Mouse (Mus musculus): ENCODE data around the gene Tbx2.

Tbx2 gene

DNA sequence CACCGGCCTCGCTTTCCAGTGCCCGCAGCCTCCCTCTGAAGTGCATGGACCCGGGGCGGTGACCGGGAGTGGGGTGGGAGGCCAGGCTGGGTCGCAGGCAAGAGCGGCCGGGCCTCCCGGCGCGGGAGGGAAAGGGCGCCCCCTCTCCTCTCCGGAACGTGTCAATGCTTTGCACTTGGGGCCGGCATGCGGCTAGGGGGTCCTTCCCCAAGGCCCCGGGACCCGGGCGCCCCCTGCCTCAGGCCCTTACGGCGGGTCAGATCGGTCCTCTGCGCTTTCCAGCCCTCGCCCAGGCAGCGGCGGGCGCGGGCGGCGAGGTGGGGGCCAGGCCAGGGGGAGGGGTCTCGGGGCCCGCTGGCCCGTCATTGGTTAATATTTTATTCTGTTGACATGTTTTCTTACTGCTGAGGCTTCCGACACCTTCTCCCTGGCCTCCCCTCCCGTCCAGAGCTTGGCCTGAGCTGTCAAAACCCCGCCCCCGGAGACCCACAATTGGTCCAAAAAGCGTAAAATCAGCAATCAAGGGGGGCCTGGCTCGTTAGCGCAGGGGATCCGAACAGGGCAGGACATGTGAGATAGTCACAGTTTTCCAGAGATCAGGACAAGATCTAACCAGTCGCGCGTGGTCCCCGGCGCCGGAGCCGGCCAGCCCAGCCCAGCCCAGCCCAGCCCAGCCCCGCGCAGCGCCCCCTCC is at the start of gene Tbx2:
Tbx2 (plus strand) TSS at position 321 of the 694 bp plus-strand sequence.
- DNase-seq, result peak; percentile 27 to 29

DNA sequence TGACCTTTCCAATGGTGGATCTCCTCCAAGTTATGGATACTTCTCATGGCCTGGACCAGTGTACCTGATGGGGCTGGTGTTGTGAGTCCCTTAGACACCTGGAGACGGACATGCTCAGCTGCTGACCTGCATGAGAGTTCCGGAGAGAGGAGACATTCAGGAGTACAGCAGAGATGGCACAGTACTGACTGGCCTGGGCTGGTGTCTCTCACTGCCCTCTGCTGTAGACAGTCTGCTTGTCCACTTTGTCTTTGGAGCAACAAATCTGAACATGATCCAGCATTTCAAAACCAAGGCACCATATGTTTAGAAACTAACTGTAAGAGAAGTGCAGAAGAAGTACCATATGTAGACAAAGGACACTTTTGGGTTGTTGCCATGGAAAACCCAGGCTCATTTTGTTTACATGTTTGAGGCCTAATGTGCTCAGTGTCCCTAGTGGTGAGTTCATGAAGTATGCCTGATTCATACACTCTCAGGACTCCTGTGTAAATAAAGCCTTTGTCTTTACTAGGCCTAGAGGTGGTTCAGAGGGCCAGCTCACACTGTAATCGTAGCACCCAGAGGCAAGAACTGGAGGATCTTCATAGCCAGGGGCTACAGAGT is 46.1 kb upstream of the Tbx2 start:
- no peak for DNase-seq

DNA sequence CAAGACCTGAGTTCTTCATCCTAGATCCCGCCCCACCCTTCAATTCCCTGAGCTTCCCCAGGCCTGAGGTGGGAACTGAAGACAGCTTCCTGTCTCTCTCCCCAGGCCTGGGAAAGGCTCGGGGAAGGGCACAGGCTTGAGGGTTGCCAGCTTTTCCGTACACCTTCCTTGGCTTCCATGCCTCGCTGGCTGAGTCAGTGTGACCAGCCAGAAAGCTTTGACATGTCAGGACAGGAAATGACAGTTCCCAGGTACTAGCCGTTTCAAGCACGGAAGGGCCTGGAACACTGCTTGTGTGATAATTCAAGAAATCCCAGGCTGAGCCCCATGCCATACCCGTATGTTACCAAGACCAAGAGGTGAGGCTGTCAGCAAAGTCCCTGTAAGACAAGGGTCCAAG is 42.6 kb upstream of the Tbx2 start:
- DNase-seq, result no peak

DNA sequence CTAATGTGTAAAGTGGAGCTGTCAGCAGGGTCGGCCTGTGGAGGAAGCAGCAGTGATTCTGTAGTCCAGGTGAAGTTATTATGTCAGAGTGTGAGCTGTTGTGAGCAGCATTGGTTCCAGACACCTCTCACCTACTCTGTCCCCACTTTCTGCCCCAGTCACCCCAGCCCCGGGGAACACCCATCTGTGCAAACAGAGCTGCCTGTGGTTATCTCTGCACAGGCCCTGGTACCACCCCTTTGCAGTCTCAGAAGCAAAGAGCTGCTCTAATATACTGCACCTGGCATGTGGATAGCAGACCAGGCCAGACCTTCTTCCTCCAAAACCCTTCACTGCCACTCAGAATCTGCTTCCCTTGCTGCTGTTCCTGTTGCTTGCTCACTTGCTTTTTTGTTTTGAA is 42.1 kb upstream of the Tbx2 start:
- no peak for DNase-seq

DNA sequence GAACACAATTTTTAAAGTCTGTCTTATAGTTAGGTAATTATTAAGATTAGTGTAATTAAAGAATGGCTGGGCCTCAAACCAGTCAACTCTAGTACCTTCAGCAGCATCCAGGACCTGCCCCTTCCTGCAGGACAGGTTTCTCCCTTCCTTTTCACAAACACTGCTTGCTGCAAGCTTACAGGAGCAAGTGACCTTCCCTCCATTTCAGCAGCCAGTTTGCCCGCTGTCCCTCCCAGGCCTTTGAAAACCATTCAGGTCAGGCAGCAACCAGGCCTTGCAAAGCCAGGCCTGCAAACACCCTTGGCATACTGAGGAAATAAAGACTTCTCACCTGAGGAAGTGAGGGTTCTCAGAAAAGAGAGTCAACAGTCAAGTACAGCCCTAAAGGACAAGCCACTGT is 41.1 kb upstream of the Tbx2 start:
- no peak for DNase-seq

DNA sequence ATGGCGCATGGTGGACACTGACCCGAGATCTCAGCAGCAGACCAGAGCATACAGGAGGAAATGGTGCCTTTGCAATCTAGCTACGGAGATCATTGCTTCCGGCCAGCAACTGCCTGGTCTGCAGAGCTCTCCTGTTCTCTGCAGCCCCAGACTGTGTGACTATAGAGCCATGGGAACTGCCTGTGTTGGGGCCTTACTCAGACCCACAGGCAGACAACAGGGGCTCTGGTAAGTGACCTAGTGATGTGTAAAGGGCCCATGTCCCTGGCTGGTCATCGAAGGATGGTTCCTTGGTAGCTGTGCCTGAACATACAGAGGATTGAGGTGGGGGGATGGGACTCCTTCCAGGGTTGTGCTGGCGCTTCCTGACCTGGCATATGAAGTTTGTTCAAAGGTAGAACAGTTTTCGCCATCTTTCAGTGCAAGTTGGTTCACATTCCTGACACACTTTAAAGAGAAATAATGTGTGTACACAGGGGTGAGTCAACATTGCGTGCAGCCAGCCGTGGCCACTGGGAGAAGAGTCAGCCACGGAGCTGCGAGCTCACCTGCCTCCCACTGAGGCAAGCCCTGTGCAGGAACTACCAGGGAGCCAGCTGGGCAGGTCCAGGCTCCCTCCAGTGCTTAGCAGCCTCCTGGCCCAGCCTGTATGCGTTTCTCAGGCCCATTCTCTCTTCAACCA is 39.7 kb upstream of the Tbx2 start:
- no peak for DNase-seq

DNA sequence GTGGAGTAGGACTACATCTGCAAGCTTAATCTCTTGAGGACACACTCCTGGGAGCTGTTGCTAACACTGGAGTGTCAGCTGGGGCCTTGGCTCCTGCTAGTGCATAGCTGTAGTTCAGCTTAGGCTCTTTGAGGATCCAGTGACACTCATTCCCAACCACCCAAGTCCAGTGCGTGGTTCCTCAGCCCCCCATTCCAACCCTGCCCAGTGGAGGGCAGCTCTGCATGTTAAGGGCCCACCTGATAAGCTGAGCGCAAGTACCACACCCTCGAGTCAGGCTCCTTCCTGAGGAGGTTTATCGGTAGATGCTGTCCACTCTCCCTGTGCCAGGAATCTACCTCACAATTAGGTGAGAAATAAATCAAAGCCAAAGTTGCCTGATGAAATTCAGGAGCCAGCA is 32.9 kb upstream of the Tbx2 start:
- DNase-seq, result no peak

DNA sequence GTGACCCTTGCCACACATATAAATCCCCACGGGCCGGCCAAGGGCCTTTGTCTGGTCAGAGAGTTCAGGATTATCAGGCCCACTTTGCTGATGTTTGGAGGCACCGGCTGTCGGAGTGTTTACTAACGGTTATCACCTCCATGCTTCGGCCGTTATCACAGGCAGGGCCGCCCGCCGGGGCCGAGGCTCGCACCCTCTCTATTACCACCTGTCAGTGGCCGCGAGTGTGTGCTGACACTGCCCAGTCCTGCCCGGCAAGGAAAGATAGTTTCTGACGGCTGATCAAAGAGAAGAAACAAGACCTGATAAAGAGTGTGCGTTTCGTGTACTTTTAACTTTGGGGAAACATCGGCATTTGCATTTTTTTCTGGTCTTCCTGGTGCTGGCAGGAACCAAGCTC is 32.5 kb upstream of the Tbx2 start:
- no peak for DNase-seq

DNA sequence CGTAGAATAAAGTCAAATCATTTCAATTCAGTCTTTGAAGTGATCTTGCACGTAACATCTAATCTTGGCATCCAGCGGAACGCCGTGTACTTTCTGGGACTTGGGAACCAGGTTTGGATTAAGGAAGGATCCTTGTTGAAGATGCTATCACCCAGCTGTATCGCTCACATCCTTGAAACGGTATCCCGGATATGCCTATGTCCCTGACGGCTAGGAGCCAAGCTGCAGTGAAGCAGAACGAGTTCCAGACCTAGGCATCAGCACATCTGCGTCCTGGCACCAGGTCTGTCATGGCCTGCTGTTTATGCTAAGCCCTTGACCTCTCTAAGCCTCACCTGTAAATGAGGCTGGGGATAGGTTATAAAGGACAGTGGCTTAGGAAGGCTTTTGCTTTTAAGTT is 32.0 kb upstream of the Tbx2 start:
- no peak for DNase-seq

DNA sequence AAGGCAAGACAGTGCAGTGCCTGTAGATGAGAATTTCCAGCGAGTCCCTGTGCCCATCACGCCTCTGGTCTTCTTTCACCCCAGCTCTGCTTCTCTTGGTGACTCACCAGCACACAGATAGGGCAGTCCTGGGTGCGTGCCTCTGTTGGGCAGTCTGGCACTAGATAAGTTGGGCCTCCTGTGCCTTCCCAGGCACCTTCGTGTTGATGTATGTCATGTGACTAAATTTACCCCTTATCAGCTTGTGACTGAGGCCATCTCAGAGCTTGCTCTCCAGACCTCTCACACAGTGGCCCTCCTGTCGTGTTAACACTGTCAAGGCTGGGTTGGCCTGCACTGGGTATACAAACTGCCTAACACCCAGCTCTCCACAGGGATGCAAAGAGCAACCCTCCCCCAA is 28.3 kb upstream of the Tbx2 start:
- no peak for DNase-seq

DNA sequence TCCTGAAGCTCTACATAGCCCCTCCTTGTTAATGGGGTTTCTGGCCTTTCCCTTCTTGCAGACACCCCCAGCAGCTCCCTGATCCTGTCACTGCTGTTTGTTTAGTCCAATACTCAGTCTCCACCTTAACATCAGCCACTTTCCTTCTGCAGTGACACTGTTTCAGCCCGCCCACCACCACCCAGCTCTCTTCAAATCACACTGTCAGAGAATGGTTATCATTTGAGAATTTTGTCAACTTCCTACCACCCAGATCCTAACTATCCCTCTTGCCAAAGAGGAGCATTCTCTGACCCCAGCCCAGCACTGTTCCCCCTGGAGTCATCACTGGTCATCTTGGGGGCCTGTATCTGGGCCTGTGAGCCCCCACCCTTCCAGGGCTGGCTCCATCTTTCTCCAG is 26.6 kb upstream of the Tbx2 start:
- no peak for DNase-seq

DNA sequence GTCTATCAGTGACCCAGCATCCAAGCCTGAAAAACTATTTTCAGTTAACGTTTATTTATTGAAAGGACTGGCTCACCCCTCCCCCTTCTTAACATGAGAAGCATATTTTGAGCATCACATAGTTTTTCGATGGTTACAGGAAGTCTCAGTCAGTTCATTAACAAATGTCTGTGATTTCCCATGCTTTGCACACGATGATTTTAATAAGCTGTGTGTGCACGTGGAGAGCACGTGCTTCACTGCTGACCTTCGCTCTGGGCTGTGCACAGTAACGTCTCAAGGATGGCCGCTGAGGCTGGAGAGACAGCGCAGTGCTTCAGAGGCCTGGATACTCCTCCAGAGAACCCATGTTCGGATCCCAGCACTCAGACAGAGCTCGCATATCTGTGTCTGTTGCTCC is 25.0 kb upstream of the Tbx2 start:
- no peak for DNase-seq

DNA sequence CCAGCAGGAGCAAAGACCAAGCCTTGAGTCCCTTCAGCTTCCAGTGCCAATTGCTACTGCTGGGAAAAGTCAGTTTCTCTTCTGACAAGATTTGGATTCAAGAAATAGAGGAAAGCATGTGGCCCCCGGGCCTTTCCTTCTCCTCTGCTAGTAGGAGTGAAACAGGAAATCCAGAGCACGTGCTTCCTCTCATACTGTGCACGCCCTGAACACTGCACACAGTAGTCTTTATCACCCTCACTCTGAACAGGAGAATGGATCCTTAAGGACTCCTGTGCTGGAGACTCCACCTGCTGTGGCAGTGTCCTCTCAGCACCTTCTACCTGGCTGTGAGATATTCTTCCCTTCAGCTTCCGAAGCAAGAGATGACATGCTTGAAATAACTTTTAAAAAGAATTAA is 21.1 kb upstream of the Tbx2 start:
- no peak for DNase-seq

DNA sequence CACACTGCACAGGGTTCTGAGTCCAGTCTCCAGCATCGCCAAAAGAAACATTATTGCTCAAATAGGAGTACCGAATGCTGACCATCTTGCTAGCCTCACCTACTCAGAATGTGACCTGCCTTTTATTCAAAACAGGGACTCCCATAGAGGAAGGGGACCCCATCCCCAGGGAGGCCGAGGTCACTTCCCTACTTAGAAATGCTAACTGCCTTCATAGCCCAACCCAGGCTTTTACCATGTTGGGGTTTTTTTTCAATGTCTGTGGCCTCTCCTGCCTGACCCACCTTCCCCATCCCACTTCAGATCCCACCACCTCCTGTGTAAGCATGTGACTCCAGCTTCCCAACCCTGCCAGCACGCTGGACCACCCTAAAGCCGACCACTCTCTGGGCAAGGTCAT is 20.7 kb upstream of the Tbx2 start:
- peak in 1 of 2 experiments; percentile 12 for DNase-seq

DNA sequence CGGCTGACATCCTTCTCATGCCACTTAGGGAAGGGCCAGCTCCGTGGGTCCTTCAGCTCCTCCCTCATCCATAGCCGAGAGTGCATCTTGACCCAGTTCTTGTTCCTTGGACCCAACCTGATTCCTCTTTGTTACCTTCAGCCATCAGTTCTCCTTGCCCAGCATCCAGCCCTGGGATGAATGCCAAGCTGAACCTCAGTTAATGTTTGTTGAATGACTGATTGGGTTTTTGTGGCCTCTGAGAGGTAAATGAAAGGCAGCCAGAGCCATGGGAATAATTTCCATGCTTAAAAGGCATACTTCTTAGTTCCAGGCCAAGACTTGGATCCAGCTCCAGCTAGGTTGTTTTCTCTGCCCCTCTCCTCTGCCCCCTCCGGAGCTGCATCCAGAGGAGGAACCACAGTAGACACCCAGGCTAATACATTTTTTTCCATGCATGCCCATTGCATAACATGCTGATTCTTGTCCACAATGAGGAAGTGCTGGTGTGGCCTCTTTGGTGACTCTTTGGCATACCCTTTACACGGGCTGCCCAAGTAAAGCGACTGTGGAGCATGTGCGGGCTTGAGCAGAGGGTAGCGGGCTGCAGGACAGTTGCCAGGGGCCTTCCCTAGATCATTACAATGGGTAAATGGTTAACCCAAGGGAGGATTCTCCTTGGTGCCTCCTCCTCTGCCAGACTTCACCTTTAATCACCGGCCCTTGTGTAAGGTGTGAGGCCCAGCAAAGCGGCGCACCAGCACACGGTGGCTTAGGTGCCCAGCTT is 20.0 kb upstream of the Tbx2 start:
- DNase-seq, result no peak

DNA sequence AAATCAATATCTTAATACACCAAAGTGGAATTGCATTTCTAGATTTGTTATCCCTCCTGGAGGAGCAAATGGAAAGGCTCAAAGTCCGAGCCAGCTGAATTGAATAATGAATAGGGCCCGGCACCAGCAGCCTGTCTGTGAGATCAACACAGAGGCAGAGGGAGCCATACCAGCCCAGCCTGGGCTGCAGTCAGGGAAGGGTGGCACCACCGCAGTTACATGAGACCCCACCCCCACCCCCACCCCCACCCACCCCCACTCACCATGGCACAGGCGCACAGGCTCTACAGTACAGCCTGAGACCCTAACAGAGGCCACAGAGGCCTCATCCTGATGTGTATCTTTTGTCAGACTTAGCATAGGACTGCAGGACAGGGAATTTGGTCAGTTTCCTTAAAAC is 17.7 kb upstream of the Tbx2 start:
- DNase-seq, result no peak

DNA sequence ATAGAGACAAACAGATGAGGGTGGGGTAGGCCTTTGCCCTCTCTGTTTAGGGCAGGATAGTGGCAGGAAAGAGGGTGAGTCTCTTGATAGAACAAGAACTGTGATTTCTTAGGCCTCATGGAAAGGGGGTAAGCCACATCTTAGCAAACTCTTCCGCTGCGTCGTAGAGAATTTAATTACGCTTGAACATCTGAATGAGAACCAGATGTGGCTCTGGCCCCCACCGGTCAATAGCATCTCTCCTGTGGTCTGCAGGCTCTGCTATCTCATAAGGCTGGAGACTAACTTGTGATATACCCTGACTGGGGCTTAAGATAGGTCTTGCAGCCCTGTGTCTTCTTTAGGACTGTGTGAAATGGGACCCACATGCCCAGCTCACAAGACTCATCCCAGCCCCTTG is 15.9 kb upstream of the Tbx2 start:
- DNase-seq, result no peak

DNA sequence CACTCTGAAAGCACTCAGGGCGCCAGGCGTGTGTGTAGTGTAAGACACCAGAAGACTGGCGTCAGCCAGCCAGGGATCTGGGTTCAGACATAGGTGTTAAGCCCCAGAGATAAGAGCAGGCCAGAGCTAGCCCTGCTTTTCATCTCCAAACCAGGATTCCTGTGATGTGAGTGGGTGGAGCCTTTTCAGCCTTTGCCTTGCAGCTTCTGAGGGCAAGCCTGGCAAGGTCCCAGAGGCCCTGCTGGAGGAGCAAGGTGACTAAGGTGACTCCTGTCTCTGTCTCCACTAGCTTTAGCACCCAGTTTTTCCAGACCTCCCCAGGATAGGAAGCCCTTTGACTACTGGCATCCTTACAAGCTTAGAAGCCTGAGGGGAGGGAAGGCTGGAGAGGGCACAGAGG is 13.9 kb upstream of the Tbx2 start:
- DNase-seq, result no peak

DNA sequence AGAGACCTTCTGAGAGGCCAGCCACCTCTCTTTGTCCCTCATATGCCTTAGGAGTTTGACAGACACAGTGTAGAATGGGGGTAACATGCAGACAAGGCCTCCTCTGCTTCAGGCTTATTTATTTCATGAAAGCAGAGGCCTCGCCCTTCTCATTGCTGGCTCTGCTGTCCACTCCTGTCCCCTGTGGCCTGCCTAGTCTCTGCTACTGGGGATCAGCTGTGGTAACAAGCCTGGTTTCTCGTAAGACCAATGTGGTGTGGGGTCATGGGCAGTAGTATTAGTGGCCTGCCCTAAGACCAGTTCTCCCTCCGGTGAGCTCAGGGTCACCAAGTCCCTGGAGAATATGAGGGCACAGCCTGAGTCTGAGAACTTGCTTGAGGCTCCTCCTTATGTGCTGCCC is 11.4 kb upstream of the Tbx2 start:
- DNase-seq, result no peak

DNA sequence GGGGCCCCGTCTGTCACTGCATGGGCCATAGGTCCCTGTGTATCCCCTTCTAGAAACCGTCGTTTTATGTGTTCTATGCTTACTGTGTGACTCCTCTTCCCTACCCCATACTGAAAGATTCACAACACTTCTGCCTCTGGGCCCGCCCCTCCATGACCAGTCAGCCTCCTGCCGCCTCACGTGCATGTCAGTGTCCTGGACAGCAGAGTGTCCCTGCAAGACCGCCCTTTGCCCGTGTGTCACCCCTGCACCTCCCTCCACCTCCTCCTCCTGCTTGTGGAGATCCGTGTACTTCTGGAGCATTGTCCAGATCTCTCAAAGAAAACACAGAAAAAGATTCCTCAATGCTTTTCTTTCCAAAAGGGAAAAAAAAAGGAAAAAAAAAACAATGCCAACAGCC is 10.7 kb upstream of the Tbx2 start:
- no peak for DNase-seq

DNA sequence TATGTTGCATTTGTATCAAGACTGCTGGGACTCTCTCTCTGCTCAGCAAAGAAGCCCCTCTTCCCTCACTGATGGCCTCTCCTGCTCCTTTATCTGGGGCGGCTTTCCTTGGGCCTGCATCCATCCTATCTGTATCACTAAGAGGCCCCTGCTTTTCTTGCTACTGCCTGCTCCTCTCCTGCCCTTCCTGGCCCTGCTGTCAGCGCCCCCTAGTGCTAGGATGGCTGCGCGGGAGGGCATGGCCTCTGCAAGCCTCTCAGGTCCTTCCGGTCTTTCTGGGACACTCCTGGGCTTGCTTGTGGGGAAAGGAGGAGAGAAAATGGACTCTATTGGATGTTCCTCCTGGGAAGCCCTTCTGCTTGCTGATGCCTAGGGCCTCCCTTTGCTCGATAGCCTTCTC is 9.2 kb upstream of the Tbx2 start:
- DNase-seq, result peak; percentile 72

DNA sequence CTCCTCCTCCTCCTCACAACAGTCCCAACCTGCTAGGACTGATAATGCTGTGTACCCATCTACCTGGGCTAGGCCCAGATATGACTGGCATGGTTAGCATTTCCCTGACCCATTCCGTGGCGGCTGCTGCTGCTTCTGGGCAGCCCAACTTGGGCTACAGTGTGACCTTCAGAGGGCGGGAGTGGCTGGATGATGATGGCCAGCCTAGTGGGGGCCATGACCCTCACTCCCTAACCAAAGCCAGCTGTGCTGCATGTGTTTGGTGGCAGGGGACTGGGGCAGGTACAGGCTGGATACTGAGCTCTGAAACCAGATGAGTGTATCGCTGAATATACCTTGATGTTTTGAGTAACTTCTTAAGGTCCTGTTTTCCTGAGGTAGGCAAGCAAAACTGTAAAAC is 8.6 kb upstream of the Tbx2 start:
- DNase-seq, result no peak

DNA sequence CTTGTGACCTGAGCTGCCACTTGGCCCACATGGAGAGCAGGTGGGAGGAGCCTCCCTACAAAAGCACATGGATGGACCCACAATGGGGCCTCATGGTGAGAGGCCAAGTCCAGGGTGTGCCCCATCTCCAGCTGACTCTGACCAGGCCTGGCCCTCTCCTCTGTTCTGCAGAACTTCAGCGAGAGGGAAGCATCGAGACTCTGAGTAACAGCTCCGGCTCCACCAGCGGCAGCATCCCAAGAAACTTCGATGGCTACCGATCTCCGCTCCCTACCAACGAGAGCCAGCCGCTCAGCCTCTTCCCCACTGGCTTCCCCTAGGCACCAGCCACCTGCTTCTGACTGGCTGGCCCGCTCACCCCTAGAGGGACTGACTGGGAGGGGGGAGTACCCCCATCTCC is 7.3 kb upstream of the Tbx2 start:
- DNase-seq, result no peak

DNA sequence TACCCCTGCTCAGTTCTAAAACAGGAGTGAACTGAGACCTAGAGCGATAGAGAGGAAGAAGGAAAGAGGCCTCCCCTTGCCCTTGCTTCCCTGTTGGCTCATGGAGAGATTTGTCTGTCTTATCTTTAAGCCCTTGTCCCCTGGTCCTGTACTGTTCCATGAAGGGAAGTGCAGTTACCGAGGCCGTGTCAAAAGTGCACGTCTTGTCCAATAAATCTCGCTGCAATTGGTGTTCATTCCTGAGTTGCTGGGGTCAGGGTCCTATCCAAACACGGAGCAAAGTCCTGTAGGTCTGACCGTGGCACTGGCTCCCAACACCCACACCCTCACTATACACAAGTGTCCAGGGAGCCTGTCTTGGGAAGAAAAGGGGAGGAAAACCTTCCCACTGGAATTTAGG is 6.5 kb upstream of the Tbx2 start:
- no peak for DNase-seq
